ENCODE assay signal across 8 mouse cellular contexts in genomic region chr4:133038521-133039115, GRCm38 (mm10). TPM values are rescaled to one million over a fixed set of nuclear protein-coding genes. Genes with fewer than 3 reads are reported as not detected.
DNase-seq lines count a peak whose midpoint lies in the region; ATAC-seq lines count a peak whose summit lies in the region.

No protein-coding gene starts in this region.

- H3K9ac ChIP-seq in embryonic facial prominence, embryonic 13.5 days = peak overlapping the region; percentile 82
- peak overlapping the region; percentile 83 for H3K9ac ChIP-seq in limb, embryonic 13.5 days
- peak overlapping the region; percentile 48 for H3K9ac ChIP-seq in midbrain, embryonic 15.5 days

- peak; percentile 49; the same call in 1 of the 2 replicates for ATAC-seq in embryonic facial prominence, embryonic 13.5 days (ENCODE audit: insufficient number of reproducible peaks, insufficient read depth, low FRiP score, low TSS enrichment, low read depth)
- ATAC-seq in limb, embryonic 13.5 days (ENCODE audit: low FRiP score, low read depth) = peak; percentile 68
- peak; percentile 21; the same call in 1 of the 2 replicates for ATAC-seq in midbrain, embryonic 15.5 days (replicated peaks)

- H3K36me3 ChIP-seq in embryonic facial prominence, embryonic 13.5 days = peaks cover 10% of the 10 kb centered on the region; the same call in 1 of the 2 replicates
- no peaks in the 10 kb centered on the region; the same call in 1 of the 2 replicates for H3K36me3 ChIP-seq in limb, embryonic 13.5 days
- H3K36me3 ChIP-seq in midbrain, embryonic 15.5 days (replicated peaks) = no peaks in the 10 kb centered on the region

- peaks cover 67% of the 10 kb centered on the region for H3K4me1 ChIP-seq in embryonic facial prominence, embryonic 13.5 days
- peaks cover 61% of the 10 kb centered on the region for H3K4me1 ChIP-seq in limb, embryonic 13.5 days
- peaks cover 68% of the 10 kb centered on the region for H3K4me1 ChIP-seq in midbrain, embryonic 15.5 days

- no peaks in the 10 kb centered on the region for H3K9me3 ChIP-seq in embryonic facial prominence, embryonic 13.5 days
- no peaks in the 10 kb centered on the region for H3K9me3 ChIP-seq in limb, embryonic 13.5 days
- no peaks in the 10 kb centered on the region for H3K9me3 ChIP-seq in midbrain, embryonic 15.5 days

- peak overlapping the region; percentile 89 for H3K27ac ChIP-seq in embryonic facial prominence, embryonic 13.5 days
- peak overlapping the region; percentile 97 for H3K27ac ChIP-seq in limb, embryonic 13.5 days
- peak overlapping the region; percentile 60 for H3K27ac ChIP-seq in midbrain, embryonic 15.5 days

- peak overlapping the region; percentile 62 for H3K4me3 ChIP-seq in embryonic facial prominence, embryonic 13.5 days
- peak overlapping the region; percentile 67 for H3K4me3 ChIP-seq in limb, embryonic 13.5 days
- peak overlapping the region; percentile 46 for H3K4me3 ChIP-seq in midbrain, embryonic 15.5 days

- peak overlapping the region; percentile 96 for H3K4me2 ChIP-seq in embryonic facial prominence, embryonic 13.5 days
- H3K4me2 ChIP-seq in limb, embryonic 13.5 days (replicated peaks) = peak overlapping the region; percentile 98
- peak overlapping the region; percentile 92 for H3K4me2 ChIP-seq in midbrain, embryonic 15.5 days

- peak; percentile 70 for DNase-seq in ovary, postnatal 36 days (ENCODE audit: low spot score)
- DNase-seq in ovary, postnatal 14 days (ENCODE audit: low spot score) = no peak
- DNase-seq in heart, postnatal 14 days = peak; percentile 79 to 83
- DNase-seq in left cerebral cortex, adult 8-10 months (ENCODE audit: low spot score in 2 of 2) = no peak
- no peak for DNase-seq in natural killer cell, adult 2 months (ENCODE audit: low spot score in 2 of 2)

- intact Hi-C loops in heart, postnatal 14 days (cut with DNase I) = no loop called here

- under 1% methylated on average over 61 of the region's 76 CpGs for WGBS in embryonic facial prominence, embryonic 13.5 days
- WGBS in limb, embryonic 13.5 days = under 1% methylated on average over 69 of the region's 76 CpGs
- WGBS in midbrain, embryonic 15.5 days = under 1% methylated on average over 69 of the region's 76 CpGs

- peaks cover 9% of the 10 kb centered on the region; the same call in 1 of the 2 replicates for H3K27me3 ChIP-seq in embryonic facial prominence, embryonic 13.5 days
- no peaks in the 10 kb centered on the region for H3K27me3 ChIP-seq in limb, embryonic 13.5 days
- H3K27me3 ChIP-seq in midbrain, embryonic 15.5 days (replicated peaks) = no peaks in the 10 kb centered on the region

RNA-seq across cellular contexts. Expression of gene Ahdc1, which starts 27.6 kb away (rescaled TPM):
- polyA plus RNA-seq in embryonic facial prominence, embryonic 13.5 days (2015; fragmentation: Nextera tagmentation; extraction: Ambion mirVana) = 12.8 and 14.3 TPM in 2 replicates
- total RNA-seq in heart, postnatal 14 days (2021) = 10 to 100 TPM; 55.2 to 59.1 TPM
- polyA plus RNA-seq in limb, embryonic 13.5 days (2015; fragmentation: Nextera tagmentation; extraction: Ambion mirVana) = 11.3 and 11.5 TPM in 2 replicates
- polyA plus RNA-seq in midbrain, embryonic 15.5 days (2015; fragmentation: Nextera tagmentation; extraction: Ambion mirVana) = 13.5 and 14.4 TPM in 2 replicates
- 100 to 1,000 TPM in 2 of 4 experiments, 10 to 100 TPM in 2; 95.7 to 104 (median 99.7) TPM for total RNA-seq in left cerebral cortex, adult 8-10 months (2022)

Comparison
In these comparisons a context has a peak if more than half of its experiments do, and no peak if none do; other contexts are left out.
1. DNase-seq: peak in ovary, postnatal 36 days (single experiment) and heart, postnatal 14 days (2 of 2); none in ovary, postnatal 14 days (single experiment), left cerebral cortex, adult 8-10 months (0 of 2) and natural killer cell, adult 2 months (0 of 2).
2. Peak in every context shown above with its lines, with median percentiles within 50 percentile points of each other: ATAC-seq, H3K27ac ChIP-seq, H3K4me2 ChIP-seq, H3K4me3 ChIP-seq and H3K9ac ChIP-seq.